Mouse (Mus musculus) kidney, embryonic 16.5 days (tissue): ENCODE data around the gene D1Ertd622e. TPM values are rescaled to one million over a fixed set of nuclear protein-coding genes. Genes with fewer than 3 reads are reported as not detected.
A peak's percentile ranks its signal among the peaks of the same experiment; 100 is the strongest.

Experiments
- ATAC-seq: fragments of 200-750 bp; cut with Nextera tagmentation; 2 replicates; pipeline ENCODE4 v1.8.0; 2017; ENCODE audit warnings: moderate TSS enrichment; ENCODE audit not compliant: low FRiP score, low TSS enrichment
- H3K27ac ChIP-seq: fragments of 300-500 bp; sonication (generic); 2 replicates; pipeline ENCODE4 v1.5.1; 2014; ENCODE audit warnings: low read length
- H3K27me3 ChIP-seq: fragments of 300-500 bp; sonication (generic); 2 replicates; pipeline ENCODE4 v1.6.1; 2014; ENCODE audit warnings: low read length, control low read depth, mixed read lengths; ENCODE audit not compliant: insufficient read depth
- H3K36me3 ChIP-seq: fragments of 300-500 bp; sonication (generic); 2 replicates; pipeline ENCODE4 v1.6.1; 2014; ENCODE audit warnings: low read length, control low read depth, mixed read lengths; ENCODE audit not compliant: insufficient read depth
- H3K4me1 ChIP-seq: fragments of 300-500 bp; sonication (generic); 2 replicates; pipeline ENCODE4 v1.6.1; 2014; ENCODE audit warnings: low read length, control low read depth, mixed read lengths; ENCODE audit not compliant: insufficient read depth
- H3K4me2 ChIP-seq: fragments of 300-500 bp; sonication (generic); replicated peaks from 2 replicates; pipeline ENCODE4 v1.6.1; 2014; ENCODE audit warnings: low read depth, low read length
- H3K4me3 ChIP-seq: fragments of 300-500 bp; sonication (generic); 2 replicates; pipeline ENCODE4 v1.5.1; 2014; ENCODE audit warnings: mild to moderate bottlenecking, low read length
- H3K9ac ChIP-seq: fragments of 300-500 bp; sonication (generic); replicated peaks from 2 replicates; pipeline ENCODE4 v1.6.1; 2014; ENCODE audit warnings: low read length
- H3K9me3 ChIP-seq: fragments of 300-500 bp; sonication (generic); 2 replicates; pipeline ENCODE4 v1.6.1; 2016; ENCODE audit warnings: low read length, control low read depth
- WGBS: fragments of 180-500 bp; shearing (Covaris S2); extraction: QIAGEN DNeasy Blood & Tissue Kit; methylation state at CpG from one replicate; pipeline ENCODE4 v1.1.7; 2014; 5-methylcytosine and 5-hydroxymethylcytosine counted together
- polyA plus RNA-seq: library from polyadenylated mRNA; unstranded; fragments of >200 nt; fragmentation: Nextera tagmentation; extraction: Ambion mirVana; gene quantifications from 2 replicates; pipeline ENCODE4 v1.2.1, GENCODE M21; 2015

D1Ertd622e gene
- polyA plus RNA-seq, result 22.0 and 24.0 TPM in 2 replicates

- Histone ChIP-seq H3K27me3 (no peaks in the 10 kb centered on the region), H3K27ac (peak within 1 kb of the TSS; percentile 64), H3K4me3 (peak within 1 kb of the TSS; percentile 92), H3K9ac (peak within 1 kb of the TSS; percentile 88), H3K36me3 (no peaks in the 10 kb centered on the region), H3K4me2 (peak within 1 kb of the TSS; percentile 82), H3K4me1 (peaks cover 24% of the 10 kb centered on the region), H3K9me3 (no peaks in the 10 kb centered on the region)
- peak; percentile 93 for ATAC-seq
- under 1% methylated on average over 71 of the region's 106 CpGs for WGBS
These were observed at the start of gene D1Ertd622e for GRCm38 (mm10) chr1:97661406-97662241. Gene D1Ertd622e (minus strand): TSS chr1:97662074.

- Histone ChIP-seq H3K4me3 (no peak overlapping the region), H3K9ac (no peak overlapping the region), H3K36me3 (peaks cover 21% of the 10 kb centered on the region), H3K27me3 (no peaks in the 10 kb centered on the region), H3K4me1 (no peaks in the 10 kb centered on the region), H3K9me3 (no peaks in the 10 kb centered on the region), H3K4me2 (no peak overlapping the region), H3K27ac (no peak overlapping the region)
- no peak for ATAC-seq
- 89% methylated on average over 3 of the region's 3 CpGs for WGBS
These were observed 48.6 kb upstream of the D1Ertd622e start for GRCm38 (mm10) chr1:97710520-97710919.

GRCm38 (mm10) chr1:97705389-97705788 lies 43.5 kb upstream of the D1Ertd622e start:
- Histone ChIP-seq H3K27ac (no peak overlapping the region), H3K4me3 (no peak overlapping the region), H3K4me2 (no peak overlapping the region), H3K36me3 (peaks cover 10% of the 10 kb centered on the region), H3K27me3 (no peaks in the 10 kb centered on the region), H3K9ac (no peak overlapping the region), H3K4me1 (no peaks in the 10 kb centered on the region), H3K9me3 (no peaks in the 10 kb centered on the region)
- ATAC-seq, result no peak

GRCm38 (mm10) chr1:97704646-97705045 lies 42.8 kb upstream of the D1Ertd622e start:
- no peak overlapping the region for H3K9ac ChIP-seq
- H3K27me3 ChIP-seq, result no peaks in the 10 kb centered on the region
- ATAC-seq, result no peak
- H3K36me3 ChIP-seq, result peaks cover 7% of the 10 kb centered on the region
- no peak overlapping the region for H3K4me2 ChIP-seq
- no peak overlapping the region for H3K27ac ChIP-seq
- no peaks in the 10 kb centered on the region for H3K9me3 ChIP-seq
- no peaks in the 10 kb centered on the region for H3K4me1 ChIP-seq
- H3K4me3 ChIP-seq, result no peak overlapping the region
- WGBS, result 86% methylated on average over 1 of the region's 1 CpGs

- H3K4me2 ChIP-seq, result no peak overlapping the region
- H3K4me3 ChIP-seq, result no peak overlapping the region
- H3K27me3 ChIP-seq, result no peaks in the 10 kb centered on the region
- H3K36me3 ChIP-seq, result no peaks in the 10 kb centered on the region
- 18% methylated on average over 11 of the region's 11 CpGs for WGBS
- no peaks in the 10 kb centered on the region for H3K4me1 ChIP-seq
- ATAC-seq, result peak; percentile 89
- no peak overlapping the region for H3K9ac ChIP-seq
- H3K27ac ChIP-seq, result no peak overlapping the region
- no peaks in the 10 kb centered on the region for H3K9me3 ChIP-seq
These were observed 37.2 kb upstream of the D1Ertd622e start for GRCm38 (mm10) chr1:97698956-97699570.

- Histone ChIP-seq H3K36me3 (no peaks in the 10 kb centered on the region), H3K27ac (no peak overlapping the region), H3K4me1 (no peaks in the 10 kb centered on the region), H3K27me3 (no peaks in the 10 kb centered on the region), H3K9ac (no peak overlapping the region), H3K9me3 (no peaks in the 10 kb centered on the region), H3K4me2 (no peak overlapping the region), H3K4me3 (no peak overlapping the region)
- 80% methylated on average over 1 of the region's 1 CpGs for WGBS
- ATAC-seq, result no peak
These were observed 35.4 kb upstream of the D1Ertd622e start for GRCm38 (mm10) chr1:97697273-97697672.

GRCm38 (mm10) chr1:97693825-97694224 lies 32.0 kb upstream of the D1Ertd622e start:
- Histone ChIP-seq H3K27me3 (no peaks in the 10 kb centered on the region), H3K4me3 (no peak overlapping the region), H3K27ac (no peak overlapping the region), H3K4me1 (no peaks in the 10 kb centered on the region), H3K4me2 (no peak overlapping the region), H3K9ac (no peak overlapping the region), H3K9me3 (no peaks in the 10 kb centered on the region), H3K36me3 (no peaks in the 10 kb centered on the region)
- ATAC-seq, result no peak

GRCm38 (mm10) chr1:97688756-97689155 lies 26.9 kb upstream of the D1Ertd622e start:
- ATAC-seq, result peak; percentile 46; the same call in 1 of the 2 replicates
- no peak overlapping the region for H3K4me2 ChIP-seq
- H3K4me3 ChIP-seq, result no peak overlapping the region
- H3K36me3 ChIP-seq, result no peaks in the 10 kb centered on the region
- H3K4me1 ChIP-seq, result no peaks in the 10 kb centered on the region
- H3K9me3 ChIP-seq, result no peaks in the 10 kb centered on the region
- WGBS, result 17% methylated on average over 3 of the region's 3 CpGs
- H3K27me3 ChIP-seq, result no peaks in the 10 kb centered on the region
- no peak overlapping the region for H3K27ac ChIP-seq
- no peak overlapping the region for H3K9ac ChIP-seq

- no peaks in the 10 kb centered on the region for H3K4me1 ChIP-seq
- no peak for ATAC-seq
- H3K27ac ChIP-seq, result no peak overlapping the region
- no peak overlapping the region for H3K9ac ChIP-seq
- no peaks in the 10 kb centered on the region for H3K9me3 ChIP-seq
- H3K4me3 ChIP-seq, result no peak overlapping the region
- H3K36me3 ChIP-seq, result no peaks in the 10 kb centered on the region
- WGBS, result 79% methylated on average over 4 of the region's 4 CpGs
- no peak overlapping the region for H3K4me2 ChIP-seq
- H3K27me3 ChIP-seq, result no peaks in the 10 kb centered on the region
These were observed 14.8 kb upstream of the D1Ertd622e start for GRCm38 (mm10) chr1:97676526-97677177.

GRCm38 (mm10) chr1:97676115-97676514 lies 14.2 kb upstream of the D1Ertd622e start:
- Histone ChIP-seq H3K36me3 (no peaks in the 10 kb centered on the region), H3K4me1 (no peaks in the 10 kb centered on the region), H3K27ac (no peak overlapping the region), H3K9ac (no peak overlapping the region), H3K4me3 (no peak overlapping the region), H3K27me3 (no peaks in the 10 kb centered on the region), H3K4me2 (no peak overlapping the region), H3K9me3 (no peaks in the 10 kb centered on the region)
- 66% methylated on average over 2 of the region's 2 CpGs for WGBS
- ATAC-seq, result no peak
